Mouse (Mus musculus) activated CD4-positive, CD25-positive, alpha-beta regulatory T cell, adult 4 months (primary cell): Measurements from ENCODE around the gene Ptcd2. TPM values are rescaled to one million over a fixed set of nuclear protein-coding genes. Genes with fewer than 3 reads are reported as not detected.
A peak's percentile ranks its signal among the peaks of the same experiment; 100 is the strongest.
"Not testable (repeated sequence)": the region's sequence is repeated elsewhere in the genome, so short reads cannot be mapped to it uniquely, and the experiment has no call there.

Source experiments
- ATAC-seq: one replicate; pipeline ENCODE4 v1.8.0; 2017
- polyA plus RNA-seq, 2 experiments: library from polyadenylated mRNA; unstranded; fragments of 100-300 nt; shearing (Covaris generic); gene quantifications; one replicate each; pipeline ENCODE4 v1.2.1; 2017

Ptcd2 gene
- polyA plus RNA-seq, 2 experiments from 2014 or later = 59.4 to 61.3 TPM

GRCm38 (mm10) chr13:99355861-99356260 is 11.4 kb upstream of the Ptcd2 start:
- no peak for ATAC-seq

DNA sequence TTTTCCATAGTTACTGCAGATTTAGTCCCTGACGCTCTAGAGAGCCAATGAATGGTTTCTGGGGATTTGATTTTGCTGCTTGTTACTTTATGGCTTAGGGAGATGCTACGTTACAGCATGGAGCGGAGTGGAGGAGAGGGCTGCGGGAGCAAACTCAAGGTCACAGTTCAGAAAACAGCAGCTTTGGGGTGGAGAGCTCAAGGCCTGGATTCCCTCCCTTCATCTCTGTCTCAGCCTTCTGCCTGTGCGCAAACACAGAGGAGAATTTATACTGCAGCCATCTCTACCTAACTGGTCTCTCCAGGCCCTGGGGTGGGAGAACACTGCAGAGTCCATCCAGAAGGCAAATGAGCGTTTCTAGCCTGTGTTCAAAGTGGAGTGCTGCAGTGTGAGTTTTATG is 10.6 kb upstream of the Ptcd2 start:
- no peak for ATAC-seq

DNA sequence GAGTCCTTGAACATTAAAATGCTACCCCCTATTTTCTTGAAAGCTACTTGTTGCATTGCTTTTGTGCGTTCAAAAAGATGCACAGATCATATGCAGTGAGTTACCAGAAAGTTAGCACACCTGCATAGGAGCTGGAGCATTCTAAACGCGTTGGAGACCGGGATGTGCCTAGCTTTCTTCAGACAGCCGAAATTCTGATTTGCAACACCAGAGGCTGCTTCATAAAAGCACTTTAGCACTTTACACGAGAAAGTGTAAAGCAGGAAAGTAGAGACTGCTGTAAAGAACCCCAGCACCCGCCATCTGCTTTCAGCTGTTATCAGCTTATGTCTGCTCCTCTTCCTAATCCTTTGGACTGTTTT is 9.0 kb upstream of the Ptcd2 start:
- no peak for ATAC-seq

GRCm38 (mm10) chr13:99352758-99353489 is 8.4 kb upstream of the Ptcd2 start:
- peak; percentile 100 for ATAC-seq

DNA sequence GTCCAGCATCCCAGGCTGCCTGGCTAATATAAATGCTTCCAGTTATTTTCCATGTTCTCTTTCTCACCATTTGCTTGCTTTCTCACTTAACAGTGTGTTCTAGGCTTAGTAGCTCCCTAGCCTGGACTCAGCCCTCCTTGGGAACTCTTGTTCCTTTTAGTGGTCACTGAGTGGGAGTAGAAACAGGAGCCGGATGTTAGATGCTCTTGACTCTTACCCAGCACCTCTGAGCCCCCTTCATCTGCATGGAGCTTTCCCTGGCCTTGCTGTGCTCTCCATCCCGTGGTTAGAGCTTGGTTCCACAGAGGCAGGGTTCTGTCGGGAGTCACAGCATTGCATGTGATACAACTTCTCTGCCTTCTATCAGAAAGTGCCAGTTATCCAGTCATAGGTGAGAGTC is 7.1 kb upstream of the Ptcd2 start:
- ATAC-seq = no peak

DNA sequence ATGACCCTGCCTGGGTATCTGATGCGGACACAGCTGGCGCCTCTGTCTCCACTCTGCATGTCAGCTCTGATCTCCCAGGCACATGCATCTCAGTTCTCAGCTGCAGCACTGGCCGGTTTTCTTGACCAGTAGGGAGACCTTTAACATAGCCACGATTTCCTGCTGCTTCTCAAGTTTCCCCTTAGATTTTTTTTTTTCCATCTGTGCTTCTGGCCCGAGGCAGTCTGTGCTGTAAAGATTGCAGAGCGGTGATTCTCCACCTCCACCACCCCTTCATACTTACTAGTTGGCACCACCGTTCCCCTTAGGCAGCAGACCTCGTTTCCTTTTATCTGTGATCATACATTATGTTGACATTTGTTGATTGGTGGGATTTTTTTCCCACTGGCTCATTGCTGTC is 6.7 kb upstream of the Ptcd2 start:
- no peak for ATAC-seq

DNA sequence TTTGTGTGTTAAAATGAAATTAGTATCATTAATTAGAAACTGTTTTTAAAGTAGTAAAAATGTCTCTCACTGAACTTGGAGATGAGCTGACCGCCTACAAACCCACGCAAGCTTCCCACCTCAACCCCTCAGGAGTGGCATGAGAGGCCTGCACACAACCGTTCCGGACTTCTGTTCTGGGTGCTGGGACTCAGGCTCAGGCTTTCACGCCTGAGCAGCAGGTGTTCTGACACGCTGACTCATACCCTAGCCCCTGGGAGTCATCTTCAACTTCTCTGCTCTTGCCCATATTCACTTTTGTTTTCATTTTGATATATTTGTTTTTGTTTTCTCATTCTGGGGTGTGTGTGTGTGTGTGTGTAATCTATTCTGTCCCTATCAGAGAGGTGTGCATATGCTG is 5.5 kb upstream of the Ptcd2 start:
- no peak for ATAC-seq

DNA sequence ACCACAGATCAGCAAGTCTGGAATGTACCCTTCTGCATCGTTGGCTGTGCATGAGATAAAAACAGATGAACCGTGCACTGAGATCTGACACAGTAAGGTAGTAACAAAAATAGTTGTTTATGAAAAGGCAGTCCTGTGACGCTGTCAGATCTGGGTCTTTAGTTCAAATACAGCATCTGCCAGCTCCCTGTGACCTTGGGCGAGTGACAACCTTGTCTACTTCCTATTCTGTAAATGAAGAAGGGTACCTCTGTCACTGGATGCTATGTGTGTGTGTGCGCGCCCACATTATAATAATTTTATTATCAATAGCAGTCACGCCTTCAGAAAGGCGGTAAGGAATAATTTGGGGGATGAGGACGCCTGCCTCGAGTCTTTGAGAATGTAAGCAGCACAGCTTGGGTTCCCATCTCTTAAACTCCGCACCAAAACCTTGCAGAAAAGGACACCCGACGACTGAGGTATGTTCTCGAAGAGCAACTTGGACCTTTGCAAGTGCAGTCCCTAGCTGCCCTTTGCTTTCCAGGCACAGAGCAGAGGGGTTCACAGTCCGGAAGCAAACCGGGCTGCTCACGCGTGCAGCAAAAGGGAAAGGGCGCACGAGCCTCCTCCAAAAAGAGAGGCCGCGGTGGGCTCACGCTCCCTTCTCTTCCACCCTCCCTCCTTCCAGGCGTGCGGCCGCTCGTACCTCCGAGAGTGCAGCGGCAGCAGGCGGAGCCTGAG is 468 bp downstream of the Ptcd2 start:
- ATAC-seq = peak; percentile 63

- no peak for ATAC-seq
Observed at GRCm38 (mm10) chr13:99341504-99341903, 3.0 kb downstream of the Ptcd2 start.

- no peak for ATAC-seq
Observed at GRCm38 (mm10) chr13:99337510-99337909, 7.0 kb downstream of the Ptcd2 start.

DNA sequence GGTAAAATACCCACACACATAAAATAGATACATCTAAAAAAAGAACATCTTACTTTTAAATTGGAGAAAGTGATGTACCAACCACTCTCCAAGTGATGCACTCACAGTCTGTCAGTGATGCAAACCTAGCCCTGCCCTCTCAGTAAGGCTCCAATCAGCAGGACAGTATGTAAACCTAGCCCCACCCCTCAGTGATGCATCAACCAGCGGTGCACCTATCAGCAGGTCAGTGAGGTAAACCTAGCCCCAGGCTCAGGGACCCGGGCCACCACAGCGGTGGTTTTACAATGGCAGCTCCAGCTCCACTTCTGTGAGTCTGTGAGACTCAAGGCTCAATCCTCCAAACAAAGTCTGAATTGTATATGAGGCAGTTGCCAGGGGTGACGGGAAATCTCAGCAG is 13.2 kb downstream of the Ptcd2 start:
- ATAC-seq = no peak

GRCm38 (mm10) chr13:99324337-99324685 is 20.2 kb downstream of the Ptcd2 start:
- not testable (repeated sequence) for ATAC-seq

GRCm38 (mm10) chr13:99323632-99324336 is 20.7 kb downstream of the Ptcd2 start:
- no peak for ATAC-seq

DNA sequence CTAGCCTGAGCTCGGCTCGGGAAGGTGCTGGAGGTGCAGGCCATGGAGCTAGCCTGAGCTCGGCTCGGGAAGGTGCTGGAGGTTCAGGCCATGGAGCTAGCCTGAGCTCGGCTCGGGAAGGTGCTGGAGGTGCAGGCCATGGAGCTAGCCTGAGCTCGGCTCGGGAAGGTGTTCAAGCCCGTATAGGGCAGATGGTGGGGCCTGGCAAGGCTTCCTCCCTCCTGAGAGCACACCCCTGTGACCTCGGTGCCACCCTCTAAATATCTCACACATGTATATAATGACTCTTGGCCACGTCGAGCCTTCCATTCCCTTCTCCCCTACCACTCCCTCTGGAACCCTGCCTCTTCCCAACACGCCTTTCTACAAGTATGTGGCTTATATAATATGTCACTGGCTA is 21.6 kb downstream of the Ptcd2 start:
- ATAC-seq = not testable (repeated sequence)

DNA sequence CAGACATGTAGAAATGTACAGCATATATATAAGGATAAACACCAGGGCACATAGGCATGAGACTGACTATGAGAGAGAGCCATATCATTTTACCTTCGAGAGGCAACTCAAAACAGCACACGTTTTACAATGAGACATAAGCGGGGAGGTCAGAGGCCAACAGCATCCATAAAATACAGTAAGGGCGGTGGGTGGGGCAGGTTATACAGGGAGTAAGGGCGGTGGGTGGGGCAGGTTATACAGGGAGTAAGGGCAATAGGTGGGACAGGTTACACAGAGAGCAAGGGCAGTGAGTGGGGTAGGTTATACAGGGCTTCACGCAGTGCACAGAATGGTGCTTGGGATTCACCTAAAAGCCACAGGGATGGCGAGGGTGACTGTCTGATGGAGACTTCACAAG is 24.1 kb downstream of the Ptcd2 start:
- ATAC-seq = no peak

GRCm38 (mm10) chr13:99317058-99317457 is 27.4 kb downstream of the Ptcd2 start:
- ATAC-seq = no peak

DNA sequence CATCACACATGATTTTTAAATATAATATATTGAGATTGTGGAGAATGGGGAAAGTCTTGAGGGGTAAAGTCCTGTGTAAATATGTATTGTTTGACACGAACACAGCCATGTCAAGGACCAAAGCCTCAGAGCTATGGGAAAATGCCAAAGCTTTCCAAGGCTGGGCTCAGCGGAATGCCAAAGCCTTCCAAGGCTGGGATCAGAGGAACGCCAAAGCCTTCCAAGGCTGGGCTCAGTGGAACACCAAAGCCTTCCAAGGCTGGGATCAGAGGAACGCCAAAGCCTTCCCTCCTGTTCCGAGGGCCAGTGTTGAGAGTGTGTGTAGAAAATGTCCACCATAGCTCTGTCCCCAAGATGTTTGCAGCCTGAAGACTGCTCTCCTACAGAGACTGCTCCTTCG is 28.1 kb downstream of the Ptcd2 start:
- no peak for ATAC-seq

DNA sequence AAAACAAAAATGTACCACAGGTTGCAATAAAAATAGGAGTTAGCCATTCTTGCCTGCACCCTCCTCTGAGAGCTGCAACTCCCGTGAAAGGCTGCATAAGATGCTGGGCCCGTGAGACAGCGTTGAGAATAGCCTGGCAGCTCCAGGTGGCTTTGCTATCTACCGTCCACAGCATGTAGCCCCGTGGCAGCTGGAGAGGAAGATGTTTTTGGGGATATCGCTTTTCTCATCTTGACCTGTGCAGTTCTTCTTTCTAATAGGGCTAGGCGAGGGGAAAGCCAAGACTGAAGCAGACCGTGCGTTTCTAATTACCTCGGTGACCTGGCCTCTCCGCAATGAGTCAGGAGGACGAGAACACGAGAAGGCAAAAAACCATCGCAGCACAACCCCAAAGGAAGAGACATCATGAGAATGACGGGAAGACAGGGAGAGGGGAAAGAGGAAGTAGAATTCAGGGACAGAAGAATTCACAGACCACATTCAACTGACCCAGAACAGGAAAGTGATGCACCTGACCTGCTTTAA is 29.8 kb downstream of the Ptcd2 start:
- no peak for ATAC-seq

- ATAC-seq = no peak
Observed at GRCm38 (mm10) chr13:99314098-99314497, 30.4 kb downstream of the Ptcd2 start.

DNA sequence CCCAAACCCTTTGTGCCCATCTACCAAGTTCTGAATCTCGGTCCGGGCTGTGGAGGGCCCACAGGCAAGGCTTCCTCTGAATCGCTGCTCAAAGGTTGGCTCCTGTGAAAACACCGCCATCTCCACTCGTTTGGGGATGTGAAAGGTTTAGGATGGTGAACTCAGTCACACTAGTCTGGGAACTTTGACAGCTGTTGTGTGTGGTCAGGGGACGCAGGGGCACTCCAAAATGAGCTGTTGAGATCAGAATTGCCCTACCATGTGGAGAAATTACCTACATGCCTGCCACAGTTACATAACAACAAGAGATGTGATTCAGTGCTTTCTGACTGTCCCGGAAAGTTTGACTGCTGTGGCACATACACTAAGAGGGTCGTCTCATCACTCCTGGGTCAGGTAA is 36.1 kb downstream of the Ptcd2 start:
- ATAC-seq = no peak

- no peak for ATAC-seq
Observed at GRCm38 (mm10) chr13:99307930-99308359, 36.6 kb downstream of the Ptcd2 start.

GRCm38 (mm10) chr13:99306164-99306563 is 38.3 kb downstream of the Ptcd2 start:
- ATAC-seq = no peak

DNA sequence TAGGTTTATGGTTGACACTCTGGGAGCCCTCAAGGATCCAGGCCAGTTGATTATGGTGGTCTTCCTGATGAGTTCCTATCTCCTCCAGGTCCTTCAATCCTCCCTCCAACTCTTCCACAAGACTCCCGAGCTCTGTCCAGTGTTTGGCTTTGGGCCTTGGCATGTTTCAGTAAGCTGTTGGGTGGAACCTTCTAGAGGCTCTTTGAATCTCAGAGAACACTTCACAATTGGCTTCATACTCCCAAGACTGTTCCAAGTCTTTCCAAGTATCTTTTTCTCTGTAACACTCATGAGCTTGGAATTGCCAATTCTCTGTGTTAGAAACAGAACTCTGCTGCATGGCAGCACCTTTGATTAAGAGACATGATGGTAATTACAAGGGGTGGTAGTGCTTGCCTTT is 39.3 kb downstream of the Ptcd2 start:
- ATAC-seq = no peak

DNA sequence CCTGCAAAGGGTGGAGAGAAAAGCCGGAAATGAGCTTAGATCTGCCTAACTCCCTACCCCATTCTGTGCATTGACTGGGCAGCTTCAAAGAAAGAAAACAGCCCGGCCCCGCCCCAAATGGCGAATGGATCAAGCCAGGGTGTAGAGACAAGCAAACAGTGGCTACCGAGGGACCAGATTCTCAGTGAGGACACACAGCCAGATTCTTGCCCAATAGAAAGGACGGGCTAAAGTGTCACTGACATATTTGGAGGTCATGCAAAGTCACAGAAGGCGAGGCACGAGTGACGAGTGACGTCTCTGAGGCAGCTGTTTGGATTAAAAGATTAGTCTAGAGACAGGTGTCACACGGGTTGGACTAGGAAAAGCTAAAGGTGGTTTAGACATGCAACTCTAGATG is 40.1 kb downstream of the Ptcd2 start:
- no peak for ATAC-seq
